Mouse (Mus musculus): ENCODE data around the gene Ccdc171.

- TF ChIP-seq CTCF (IDR thresholded peaks at IDR 0.05; ENCODE audit: low read depth) = no peak
- no peak for TF ChIP-seq EP300 (IDR thresholded peaks at IDR 0.05; ENCODE audit: low read depth)
Observed at GRCm38 (mm10) chr4:83876600-83876999, 351.3 kb downstream of the Ccdc171 start.
